Mouse (Mus musculus) liver, embryonic 14.5 days (tissue): ENCODE results near the gene Cacna1d. TPM values are rescaled to one million over a fixed set of nuclear protein-coding genes. Genes with fewer than 3 reads are reported as not detected.

Experiments used
- ATAC-seq: fragments of 200-750 bp; cut with Nextera tagmentation; 2 replicates; pipeline ENCODE4 v1.8.0; 2017; ENCODE audit warnings: moderate number of reproducible peaks, mild to moderate bottlenecking, moderate library complexity; ENCODE audit not compliant: insufficient read depth
- DNase-seq, 3 experiments: peaks; one replicate each; pipeline ENCODE4 v3.0.0-alpha.2; 2012 to 2013; ENCODE audit warnings: low read depth in 3 of 3, low spot score in 3 of 3
- H3K27ac ChIP-seq: fragments of 300-500 bp; sonication (generic); 2 replicates; pipeline ENCODE4 v1.5.1; 2014; ENCODE audit warnings: moderate library complexity, mild to moderate bottlenecking, control low read depth, inconsistent platforms
- H3K27me3 ChIP-seq: fragments of 300-500 bp; sonication (generic); 2 replicates; pipeline ENCODE4 v1.6.1; 2014; ENCODE audit warnings: mild to moderate bottlenecking, low read length, moderate library complexity; ENCODE audit not compliant: control insufficient read depth, insufficient read depth
- H3K36me3 ChIP-seq: fragments of 300-500 bp; sonication (generic); replicated peaks from 2 replicates; pipeline ENCODE4 v1.6.1; 2014; ENCODE audit warnings: low read depth; ENCODE audit not compliant: control insufficient read depth, insufficient read depth
- H3K4me1 ChIP-seq, 2 experiments: fragments of 200-500 bp in 1 of 2; fragments of 300-500 bp in 1 of 2; sonication (generic) in 1 of 2; replicated peaks; 2 replicates each; pipeline ENCODE4 v1.6.1; 2012 to 2014; ENCODE audit warnings: antibody characterized with exemption in 1 of 2, inconsistent platforms in 1 of 2, low read length in 1 of 2; ENCODE audit not compliant: control insufficient read depth in 2 of 2, insufficient read depth in 2 of 2
- H3K4me2 ChIP-seq: fragments of 300-500 bp; sonication (generic); 2 replicates; pipeline ENCODE4 v1.6.1; 2014; ENCODE audit warnings: low read depth, mild to moderate bottlenecking, control low read depth, moderate library complexity
- H3K4me3 ChIP-seq, 2 experiments: fragments of 200-500 bp in 1 of 2; fragments of 300-500 bp in 1 of 2; sonication (generic) in 1 of 2; 2 replicates each; pipeline ENCODE4 v1.5.1; 2012 to 2014; ENCODE audit warnings: low read depth in 2 of 2, low read length in 2 of 2, mild to moderate bottlenecking in 2 of 2, control low read depth in 1 of 2, inconsistent platforms in 1 of 2, moderate library complexity in 1 of 2; ENCODE audit not compliant: insufficient read depth in 1 of 2
- H3K9ac ChIP-seq: fragments of 300-500 bp; sonication (generic); replicated peaks from 2 replicates; pipeline ENCODE4 v1.6.1; 2014; ENCODE audit warnings: mild to moderate bottlenecking, control low read depth, moderate library complexity
- H3K9me3 ChIP-seq: fragments of 300-500 bp; sonication (generic); 2 replicates; pipeline ENCODE4 v1.6.1; 2016; ENCODE audit warnings: low read length, mixed read lengths; ENCODE audit not compliant: control insufficient read depth
- CTCF ChIP-seq: IDR thresholded peaks from 2 replicates; pipeline ENCODE4 v1.5.1; 2016; ENCODE audit warnings: antibody characterized with exemption, low read depth, control low read depth
- EP300 ChIP-seq: IDR thresholded peaks from 2 replicates; pipeline ENCODE4 v1.6.1; 2016; ENCODE audit warnings: antibody characterized with exemption, low read depth
- WGBS: fragments of 180-500 bp; shearing (Covaris S2); extraction: QIAGEN DNeasy Blood & Tissue Kit; methylation state at CpG from one replicate; pipeline ENCODE4 v1.1.7; 2014; ENCODE audit not compliant: insufficient replicate concordance; 5-methylcytosine and 5-hydroxymethylcytosine counted together
- polyA plus RNA-seq, 2 experiments: library from polyadenylated mRNA; depleted of rRNA in 1 of 2; stranded (reverse) in 1 of 2; unstranded in 1 of 2; fragments of >200 nt; fragmentation: Nextera tagmentation in 1 of 2; extraction: Ambion mirVana in 1 of 2; gene quantifications; 2 replicates each; pipeline versions ENCODE4 v1.2.1 to v1.2.3; 2012 to 2014

Cacna1d gene
- polyA plus RNA-seq, 2 experiments = 0.17 TPM

GRCm38 (mm10) chr14:30367074-30367473, 124.2 kb downstream of the Cacna1d start:
- DNase-seq (no peak), ATAC-seq (no peak)
- WGBS = 57% methylated on average over 4 of the region's 4 CpGs

GRCm38 (mm10) chr14:30365866-30366265, 125.4 kb downstream of the Cacna1d start:
- H3K36me3 ChIP-seq = no peaks in the 10 kb centered on the region
- no peaks in the 10 kb centered on the region for H3K27me3 ChIP-seq
- 60% methylated on average over 5 of the region's 5 CpGs for WGBS
- H3K4me1 ChIP-seq = no peaks in the 10 kb centered on the region
- TF ChIP-seq EP300 (no peak), CTCF (no peak)
- no peak overlapping the region for H3K27ac ChIP-seq
- H3K9me3 ChIP-seq = no peaks in the 10 kb centered on the region
- H3K4me2 ChIP-seq = no peak overlapping the region
- DNase-seq = no peak
- H3K9ac ChIP-seq = no peak overlapping the region
- no peak overlapping the region for H3K4me3 ChIP-seq
- no peak for ATAC-seq

More at GRCm38 (mm10) chr14:30367074-30367473, 124.2 kb downstream of the Cacna1d start:
- TF ChIP-seq EP300 (no peak), CTCF (no peak)
- Histone ChIP-seq H3K27ac (no peak overlapping the region), H3K9me3 (no peaks in the 10 kb centered on the region), H3K4me3 (no peak overlapping the region), H3K4me1 (no peaks in the 10 kb centered on the region), H3K4me2 (no peak overlapping the region), H3K9ac (no peak overlapping the region), H3K27me3 (no peaks in the 10 kb centered on the region), H3K36me3 (no peaks in the 10 kb centered on the region)

- Histone ChIP-seq H3K27ac (no peak overlapping the region), H3K27me3 (no peaks in the 10 kb centered on the region), H3K9ac (no peak overlapping the region), H3K4me3 (no peak overlapping the region), H3K9me3 (no peaks in the 10 kb centered on the region), H3K4me1 (no peaks in the 10 kb centered on the region), H3K4me2 (no peak overlapping the region), H3K36me3 (no peaks in the 10 kb centered on the region)
- ATAC-seq (no peak), DNase-seq (no peak)
- TF ChIP-seq EP300 (no peak), CTCF (no peak)
- 44% methylated on average over 3 of the region's 3 CpGs for WGBS
Measured at GRCm38 (mm10) chr14:30363487-30364167, 127.6 kb downstream of the Cacna1d start.

GRCm38 (mm10) chr14:30362370-30362769, 128.9 kb downstream of the Cacna1d start:
- Histone ChIP-seq H3K4me1 (no peaks in the 10 kb centered on the region), H3K9me3 (no peaks in the 10 kb centered on the region), H3K27me3 (no peaks in the 10 kb centered on the region), H3K4me2 (no peak overlapping the region), H3K4me3 (no peak overlapping the region), H3K36me3 (no peaks in the 10 kb centered on the region), H3K27ac (no peak overlapping the region), H3K9ac (no peak overlapping the region)
- TF ChIP-seq EP300 (no peak), CTCF (no peak)
- DNase-seq (no peak), ATAC-seq (no peak)
- WGBS = 53% methylated on average over 4 of the region's 4 CpGs

GRCm38 (mm10) chr14:30360478-30360877, 130.8 kb downstream of the Cacna1d start:
- H3K36me3 ChIP-seq = no peaks in the 10 kb centered on the region
- no peak overlapping the region for H3K27ac ChIP-seq
- H3K4me3 ChIP-seq = no peak overlapping the region
- ATAC-seq = no peak
- 63% methylated on average over 4 of the region's 4 CpGs for WGBS
- no peak overlapping the region for H3K9ac ChIP-seq
- no peaks in the 10 kb centered on the region for H3K9me3 ChIP-seq
- H3K4me2 ChIP-seq = no peak overlapping the region
- peaks cover 3% of the 10 kb centered on the region; the same call in 1 of the 2 replicates for H3K27me3 ChIP-seq
- no peak for DNase-seq
- no peaks in the 10 kb centered on the region for H3K4me1 ChIP-seq
- TF ChIP-seq CTCF = no peak
- no peak for TF ChIP-seq EP300
